Mouse (Mus musculus) hindbrain, embryonic 13.5 days (tissue): ENCODE measurements around the gene Eef2k. TPM values are rescaled to one million over a fixed set of nuclear protein-coding genes. Genes with fewer than 3 reads are reported as not detected.

ENCODE experiments used
- ATAC-seq: fragments of 200-750 bp; cut with Nextera tagmentation; 2 replicates; pipeline ENCODE4 v1.8.0; 2017; ENCODE audit warnings: moderate TSS enrichment; ENCODE audit not compliant: low FRiP score
- H3K27ac ChIP-seq: fragments of 300-500 bp; sonication (generic); 2 replicates; pipeline ENCODE4 v1.5.1; 2015; ENCODE audit warnings: inconsistent platforms, mild to moderate bottlenecking, moderate library complexity
- H3K27me3 ChIP-seq: fragments of 300-500 bp; sonication (generic); 2 replicates; pipeline ENCODE4 v1.6.1; 2015; ENCODE audit warnings: mild to moderate bottlenecking, inconsistent platforms
- H3K36me3 ChIP-seq: fragments of 300-500 bp; sonication (generic); 2 replicates; pipeline ENCODE4 v1.6.1; 2015; ENCODE audit warnings: mild to moderate bottlenecking, inconsistent platforms
- H3K4me1 ChIP-seq: fragments of 300-500 bp; sonication (generic); replicated peaks from 2 replicates; pipeline ENCODE4 v1.6.1; 2015; ENCODE audit warnings: inconsistent platforms
- H3K4me2 ChIP-seq: fragments of 300-500 bp; sonication (generic); 2 replicates; pipeline ENCODE4 v1.6.1; 2015; ENCODE audit warnings: inconsistent platforms, mild to moderate bottlenecking, moderate library complexity
- H3K4me3 ChIP-seq: fragments of 300-500 bp; sonication (generic); 2 replicates; pipeline ENCODE4 v1.5.1; 2015; ENCODE audit warnings: mild to moderate bottlenecking, inconsistent platforms
- H3K9ac ChIP-seq: fragments of 300-500 bp; sonication (generic); 2 replicates; pipeline ENCODE4 v1.6.1; 2015; ENCODE audit warnings: mild to moderate bottlenecking, inconsistent platforms
- H3K9me3 ChIP-seq: fragments of 300-500 bp; sonication (generic); 2 replicates; pipeline ENCODE4 v1.6.1; 2016; ENCODE audit warnings: inconsistent platforms
- WGBS: fragments of 180-500 bp; shearing (Covaris S2); methylation state at CpG from one replicate; pipeline ENCODE4 v1.1.7; 2015; 5-methylcytosine and 5-hydroxymethylcytosine counted together
- polyA plus RNA-seq: library from polyadenylated mRNA; unstranded; fragments of >200 nt; fragmentation: Nextera tagmentation; extraction: Ambion mirVana; gene quantifications from 2 replicates; pipeline ENCODE4 v1.2.1, GENCODE M21; 2015

The Eef2k gene
- polyA plus RNA-seq, 1 experiment from 2014 or later: 26.0 TPM

GRCm38 (mm10) chr7:120834426-120834825 is 8.2 kb upstream of the Eef2k start:
- H3K9me3 ChIP-seq: no peaks in the 10 kb centered on the region
- no peaks in the 10 kb centered on the region for H3K36me3 ChIP-seq
- no peak overlapping the region for H3K27ac ChIP-seq
- H3K27me3 ChIP-seq: peaks cover 30% of the 10 kb centered on the region
- ATAC-seq: no peak
- H3K4me2 ChIP-seq: peak overlapping the region; percentile 55
- H3K9ac ChIP-seq: peak overlapping the region; percentile 56; the same call in 1 of the 2 replicates
- peaks cover 23% of the 10 kb centered on the region for H3K4me1 ChIP-seq
- H3K4me3 ChIP-seq: peak overlapping the region; percentile 62
- 45% methylated on average over 6 of the region's 6 CpGs for WGBS

- H3K9ac ChIP-seq: peak overlapping the region; percentile 56
- peaks cover 25% of the 10 kb centered on the region for H3K27me3 ChIP-seq
- no peaks in the 10 kb centered on the region for H3K9me3 ChIP-seq
- H3K27ac ChIP-seq: peak overlapping the region; percentile 65
- WGBS: 13% methylated on average over 14 of the region's 14 CpGs
- peak overlapping the region; percentile 62 for H3K4me3 ChIP-seq
- peaks cover 23% of the 10 kb centered on the region for H3K4me1 ChIP-seq
- H3K36me3 ChIP-seq: no peaks in the 10 kb centered on the region
- H3K4me2 ChIP-seq: peak overlapping the region; percentile 55
- peak; percentile 79 for ATAC-seq
Observed at GRCm38 (mm10) chr7:120834863-120835372, 7.7 kb upstream of the Eef2k start.

DNA sequence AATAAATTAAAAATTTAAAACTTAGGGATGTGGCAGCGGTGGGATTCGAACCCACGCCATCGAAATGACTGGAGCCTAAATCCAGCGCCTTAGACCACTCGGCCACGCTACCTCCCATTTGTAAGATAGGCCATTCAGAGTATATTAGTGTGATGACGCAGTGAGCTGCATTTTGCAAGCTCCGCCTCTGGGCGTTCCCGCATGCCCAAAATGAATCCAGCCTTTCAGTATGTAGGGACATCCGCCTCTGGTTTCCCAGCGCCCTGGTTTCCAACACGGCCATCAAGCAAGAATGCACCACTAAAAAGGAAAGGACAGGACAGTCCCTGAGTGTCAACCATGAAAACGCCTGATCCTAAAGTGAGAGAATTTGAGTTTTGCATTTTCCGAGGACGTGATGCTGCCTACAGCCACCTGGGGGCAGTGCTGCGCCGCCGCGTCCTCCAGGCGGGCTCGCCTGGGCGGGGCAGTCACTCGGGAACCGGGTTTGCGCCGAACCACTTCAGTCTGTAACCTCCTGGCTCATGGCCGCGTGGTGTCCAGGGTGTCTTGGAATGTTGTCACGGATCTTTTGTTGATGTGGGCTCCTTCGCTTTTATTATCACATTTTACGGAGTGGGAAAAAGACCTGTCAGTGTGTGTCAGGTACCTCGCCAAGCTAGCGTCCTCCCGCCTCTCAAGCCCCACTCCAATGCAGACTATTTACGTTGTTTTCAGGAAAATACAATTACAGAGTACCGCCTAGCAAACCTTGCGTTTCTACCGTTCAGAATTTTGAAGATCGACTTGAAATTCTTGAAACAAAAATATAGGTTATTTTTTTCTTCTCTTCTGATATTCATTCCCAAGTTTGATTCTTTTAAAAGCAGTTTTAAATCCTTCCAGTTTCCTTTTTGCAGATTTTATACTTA is 6.9 kb upstream of the Eef2k start:
- Histone ChIP-seq H3K4me2 (peak overlapping the region; percentile 56), H3K36me3 (no peaks in the 10 kb centered on the region), H3K27me3 (peaks cover 20% of the 10 kb centered on the region), H3K27ac (peak overlapping the region; percentile 88), H3K9me3 (no peaks in the 10 kb centered on the region), H3K4me1 (peaks cover 15% of the 10 kb centered on the region), H3K4me3 (peak overlapping the region; percentile 62), H3K9ac (peak overlapping the region; percentile 70)
- under 1% methylated on average over 41 of the region's 41 CpGs for WGBS
- peak; percentile 91 for ATAC-seq

GRCm38 (mm10) chr7:120836361-120836760 is 6.3 kb upstream of the Eef2k start:
- Histone ChIP-seq H3K27me3 (peaks cover 20% of the 10 kb centered on the region), H3K4me3 (peak overlapping the region; percentile 62), H3K27ac (peak overlapping the region; percentile 52; the same call in 1 of the 2 replicates), H3K9ac (peak overlapping the region; percentile 70; the same call in 1 of the 2 replicates), H3K4me1 (peaks cover 9% of the 10 kb centered on the region; the same call in 1 of the 2 replicates), H3K4me2 (peak overlapping the region; percentile 56), H3K9me3 (no peaks in the 10 kb centered on the region), H3K36me3 (no peaks in the 10 kb centered on the region)
- no peak for ATAC-seq
- WGBS: 5% methylated on average over 12 of the region's 12 CpGs

GRCm38 (mm10) chr7:120838436-120839160 is 4.0 kb upstream of the Eef2k start:
- Histone ChIP-seq H3K4me1 (peaks cover 9% of the 10 kb centered on the region), H3K27me3 (peaks cover under 1% of the 10 kb centered on the region; the same call in 1 of the 2 replicates), H3K4me2 (no peak overlapping the region), H3K36me3 (no peaks in the 10 kb centered on the region), H3K9ac (no peak overlapping the region), H3K9me3 (no peaks in the 10 kb centered on the region), H3K4me3 (no peak overlapping the region), H3K27ac (no peak overlapping the region)
- ATAC-seq: no peak
- 81% methylated on average over 5 of the region's 5 CpGs for WGBS

DNA sequence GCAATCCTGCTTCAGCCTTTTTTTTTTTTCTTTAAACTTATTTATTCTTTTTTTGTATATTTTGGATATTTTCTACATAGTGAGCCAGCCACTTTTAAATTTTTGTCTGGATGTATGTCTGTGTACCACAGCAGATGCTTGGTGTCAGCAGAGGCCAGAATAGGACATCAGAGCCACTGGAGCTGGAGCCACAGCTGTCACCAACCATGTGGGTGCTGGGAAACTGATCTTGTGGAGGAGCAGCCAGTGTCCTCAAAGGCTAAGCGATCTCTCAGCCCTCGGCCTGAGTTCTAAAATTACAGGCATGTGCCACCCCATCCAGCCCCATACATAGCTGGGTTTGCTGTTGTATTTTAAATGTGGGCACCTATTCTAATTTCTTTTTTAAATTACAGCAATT is 2.8 kb upstream of the Eef2k start:
- ATAC-seq: no peak
- Histone ChIP-seq H3K4me1 (peaks cover 21% of the 10 kb centered on the region), H3K9me3 (no peaks in the 10 kb centered on the region), H3K4me3 (no peak overlapping the region), H3K27ac (no peak overlapping the region), H3K4me2 (no peak overlapping the region), H3K9ac (no peak overlapping the region), H3K36me3 (no peaks in the 10 kb centered on the region), H3K27me3 (no peaks in the 10 kb centered on the region)
- 76% methylated on average over 2 of the region's 2 CpGs for WGBS

GRCm38 (mm10) chr7:120843037-120843621 is 498 bp downstream of the Eef2k start:
- under 1% methylated on average over 37 of the region's 40 CpGs for WGBS
- peak; percentile 75 for ATAC-seq
- Histone ChIP-seq H3K9me3 (no peaks in the 10 kb centered on the region), H3K36me3 (peaks cover 5% of the 10 kb centered on the region; the same call in 1 of the 2 replicates), H3K9ac (peak overlapping the region; percentile 90), H3K27ac (peak overlapping the region; percentile 95), H3K4me3 (peak overlapping the region; percentile 76), H3K27me3 (no peaks in the 10 kb centered on the region), H3K4me1 (peaks cover 20% of the 10 kb centered on the region), H3K4me2 (peak overlapping the region; percentile 79)

DNA sequence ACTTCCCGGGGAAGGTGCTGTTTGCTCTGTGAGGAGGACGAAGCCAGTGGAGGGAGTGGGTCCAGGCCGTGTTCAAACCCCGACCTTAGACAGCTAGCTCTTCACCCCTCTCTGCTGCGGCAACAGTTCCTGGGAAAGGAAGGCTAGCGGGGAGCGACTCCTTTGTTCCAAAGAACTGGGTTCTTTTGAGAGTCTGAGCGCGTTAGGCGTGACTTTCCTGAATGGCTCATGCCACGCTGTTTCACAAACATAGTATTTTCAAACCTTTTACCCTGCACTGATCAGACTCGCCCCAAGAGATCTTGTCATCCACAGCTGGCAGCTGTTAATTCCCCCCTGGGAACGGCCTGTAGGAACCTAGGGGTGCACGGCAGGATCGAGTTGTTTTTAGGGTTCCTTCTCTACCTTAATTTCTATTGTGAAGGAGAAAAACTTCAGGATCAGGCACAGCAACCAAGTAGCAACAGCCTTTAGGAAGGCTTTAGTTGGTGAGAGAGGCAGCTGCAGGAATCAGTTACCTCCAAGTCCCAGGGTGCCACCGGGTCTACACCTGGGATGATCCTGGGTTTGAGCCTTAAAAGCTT is 1.3 kb downstream of the Eef2k start:
- peaks cover 5% of the 10 kb centered on the region; the same call in 1 of the 2 replicates for H3K36me3 ChIP-seq
- H3K4me2 ChIP-seq: peak overlapping the region; percentile 79
- peak overlapping the region; percentile 90 for H3K9ac ChIP-seq
- 0 out of 2 replicates have a peak, but pooled peaks have one; percentile 0 for ATAC-seq
- peaks cover 20% of the 10 kb centered on the region for H3K4me1 ChIP-seq
- peak overlapping the region; percentile 95 for H3K27ac ChIP-seq
- H3K4me3 ChIP-seq: peak overlapping the region; percentile 76
- H3K9me3 ChIP-seq: no peaks in the 10 kb centered on the region
- WGBS: under 1% methylated on average over 16 of the region's 16 CpGs
- H3K27me3 ChIP-seq: no peaks in the 10 kb centered on the region

GRCm38 (mm10) chr7:120844689-120845088 is 2.1 kb downstream of the Eef2k start:
- ATAC-seq: no peak
- Histone ChIP-seq H3K27ac (no peak overlapping the region), H3K4me2 (peak overlapping the region; percentile 79), H3K9ac (peak overlapping the region; percentile 90), H3K4me3 (peak overlapping the region; percentile 76), H3K36me3 (peaks cover 5% of the 10 kb centered on the region; the same call in 1 of the 2 replicates), H3K27me3 (no peaks in the 10 kb centered on the region), H3K4me1 (peaks cover 20% of the 10 kb centered on the region), H3K9me3 (no peaks in the 10 kb centered on the region)
- WGBS: 8% methylated on average over 9 of the region's 9 CpGs

GRCm38 (mm10) chr7:120848831-120849512 is 6.3 kb downstream of the Eef2k start:
- Histone ChIP-seq H3K4me3 (no peak overlapping the region), H3K27me3 (no peaks in the 10 kb centered on the region), H3K4me1 (peaks cover 29% of the 10 kb centered on the region), H3K9ac (no peak overlapping the region), H3K36me3 (peaks cover 5% of the 10 kb centered on the region; the same call in 1 of the 2 replicates), H3K27ac (no peak overlapping the region), H3K4me2 (no peak overlapping the region), H3K9me3 (no peaks in the 10 kb centered on the region)
- ATAC-seq: no peak
- WGBS: 81% methylated on average over 3 of the region's 3 CpGs

- peaks cover 5% of the 10 kb centered on the region; the same call in 1 of the 2 replicates for H3K36me3 ChIP-seq
- no peak overlapping the region for H3K27ac ChIP-seq
- H3K9me3 ChIP-seq: no peaks in the 10 kb centered on the region
- no peaks in the 10 kb centered on the region for H3K27me3 ChIP-seq
- no peak overlapping the region for H3K4me3 ChIP-seq
- peaks cover 17% of the 10 kb centered on the region for H3K4me1 ChIP-seq
- 96% methylated on average over 3 of the region's 3 CpGs for WGBS
- no peak for ATAC-seq
- H3K4me2 ChIP-seq: no peak overlapping the region
- no peak overlapping the region for H3K9ac ChIP-seq
Observed at GRCm38 (mm10) chr7:120850165-120850564, 7.5 kb downstream of the Eef2k start.
